Mouse (Mus musculus) A20 (cell line): Measurements from ENCODE around the gene Prdx5.

Experiments
- DNase-seq: peaks from one replicate; pipeline ENCODE4 v3.0.0-alpha.2; 2011; ENCODE audit warnings: low read depth, low spot score

Prdx5 gene

GRCm38 (mm10) chr19:6937541-6938465 lies 27.9 kb upstream of the Prdx5 start:
- no peak for DNase-seq

- peak; percentile 70 for DNase-seq
These were observed 26.4 kb upstream of the Prdx5 start for GRCm38 (mm10) chr19:6936299-6936698.

GRCm38 (mm10) chr19:6934195-6934977 lies 24.5 kb upstream of the Prdx5 start, which contains the start of gene Kcnk4:
TSS of gene Kcnk4 (minus strand) at chr19:6934515.
- no peak for DNase-seq

- DNase-seq: no peak
These were observed 23.7 kb upstream of the Prdx5 start for GRCm38 (mm10) chr19:6933436-6934194.

GRCm38 (mm10) chr19:6933102-6933435 lies 23.2 kb upstream of the Prdx5 start:
- no peak for DNase-seq

- no peak for DNase-seq
These were observed 22.1 kb upstream of the Prdx5 start for GRCm38 (mm10) chr19:6932018-6932417.

GRCm38 (mm10) chr19:6931002-6931401 lies 21.1 kb upstream of the Prdx5 start:
- DNase-seq: no peak

- no peak for DNase-seq
These were observed 18.2 kb upstream of the Prdx5 start for GRCm38 (mm10) chr19:6928080-6928479.

- DNase-seq: no peak
These were observed 16.8 kb upstream of the Prdx5 start for GRCm38 (mm10) chr19:6926559-6927255.

GRCm38 (mm10) chr19:6925611-6926329 lies 15.9 kb upstream of the Prdx5 start:
- DNase-seq: no peak

GRCm38 (mm10) chr19:6925307-6925573 lies 15.3 kb upstream of the Prdx5 start, which contains the start of gene Catsperz:
TSS of gene Catsperz (minus strand) at chr19:6925380.
- DNase-seq: no peak

GRCm38 (mm10) chr19:6924461-6925306 lies 14.8 kb upstream of the Prdx5 start:
- DNase-seq: peak; percentile 73

GRCm38 (mm10) chr19:6922901-6923735 lies 13.2 kb upstream of the Prdx5 start:
- no peak for DNase-seq

GRCm38 (mm10) chr19:6921647-6922567 lies 12.0 kb upstream of the Prdx5 start, which contains the start of gene Esrra:
TSS of gene Esrra (minus strand) at chr19:6921813.
- DNase-seq: peak; percentile 100

- DNase-seq: peak; percentile 86
These were observed 11.1 kb upstream of the Prdx5 start for GRCm38 (mm10) chr19:6920741-6921636.

- no peak for DNase-seq
These were observed 10.2 kb upstream of the Prdx5 start for GRCm38 (mm10) chr19:6919876-6920740.
